ENCODE assay signal across 8 mouse cellular contexts in the genomic region with DNA sequence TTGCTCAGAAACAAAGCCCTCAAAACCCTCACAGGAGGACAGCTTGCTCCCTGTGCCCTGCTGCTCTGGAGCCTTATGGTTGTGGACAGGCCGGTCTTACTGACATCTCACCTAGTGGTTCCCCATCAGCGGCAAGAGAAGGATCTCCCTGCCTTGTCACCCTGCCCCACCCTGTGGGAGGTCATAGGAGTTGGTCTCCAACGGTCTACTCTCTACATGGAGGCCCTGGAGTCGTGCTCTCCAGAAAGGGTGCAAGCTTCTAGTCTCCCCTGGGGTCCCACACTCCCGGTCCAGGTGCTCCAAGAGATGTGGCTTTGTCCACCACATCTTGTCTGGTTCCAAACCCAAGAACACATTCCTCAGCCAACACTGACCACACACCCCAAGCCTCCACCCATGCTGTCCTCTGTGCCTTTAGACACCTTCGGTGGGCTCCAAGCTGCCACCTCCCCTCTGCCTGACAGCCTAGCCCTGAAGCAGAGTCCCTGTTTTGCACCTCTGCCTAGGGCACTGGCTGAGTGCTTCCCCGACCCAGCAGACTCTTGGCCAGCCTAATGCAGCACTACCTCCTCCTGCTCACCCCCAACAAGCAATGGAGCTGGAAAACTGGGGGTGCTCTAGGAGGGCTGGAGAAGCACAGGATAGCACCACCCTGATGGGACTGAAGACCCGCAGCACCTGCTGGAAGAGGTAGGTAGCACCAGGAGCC. TPM values are rescaled to one million over a fixed set of nuclear protein-coding genes. Genes with fewer than 3 reads are reported as not detected.
A peak's percentile ranks its signal among the peaks of the same experiment; 100 is the strongest.
DNase-seq lines count a peak whose midpoint lies in the region; ATAC-seq and TF ChIP-seq lines count a peak whose summit lies in the region.

No protein-coding gene starts in this region.

- peak; percentile 4; the same call in 1 of the 2 replicates for ATAC-seq in kidney, postnatal 0 days (replicated peaks; ENCODE audit: low FRiP score, low read depth)
- ATAC-seq in neural tube, embryonic 11.5 days (ENCODE audit: insufficient read depth, low FRiP score, low TSS enrichment) = peak; percentile 6; the same call in 1 of the 2 replicates

- peak; percentile 27; the same call in 1 of the 2 replicates for TF ChIP-seq CTCF in kidney, postnatal 0 days (IDR thresholded peaks at IDR 0.05; ENCODE audit: low read depth)

- no peaks in the 10 kb centered on the region for H3K27me3 ChIP-seq in kidney, postnatal 0 days (ENCODE audit: insufficient read depth, low read length)
- H3K27me3 ChIP-seq in neural tube, embryonic 11.5 days (ENCODE audit: control insufficient read depth, insufficient read depth, low read length) = no peaks in the 10 kb centered on the region

- 44% methylated on average over 8 of the region's 8 CpGs for WGBS in kidney, postnatal 0 days
- 66% methylated on average over 8 of the region's 8 CpGs for WGBS in neural tube, embryonic 11.5 days

- peak overlapping the region; percentile 96 for H3K4me3 ChIP-seq in kidney, postnatal 0 days (replicated peaks; ENCODE audit: low read depth, low read length)
- H3K4me3 ChIP-seq in neural tube, embryonic 11.5 days (ENCODE audit: low read depth, low read length) = peak overlapping the region; percentile 98

- peaks cover 4% of the 10 kb centered on the region; the same call in 1 of the 2 replicates for H3K36me3 ChIP-seq in kidney, postnatal 0 days (ENCODE audit: insufficient read depth, low read length)
- H3K36me3 ChIP-seq in neural tube, embryonic 11.5 days (ENCODE audit: control insufficient read depth, insufficient read depth, low read length) = peaks cover 2% of the 10 kb centered on the region; the same call in 1 of the 2 replicates

- no peaks in the 10 kb centered on the region for H3K9me3 ChIP-seq in kidney, postnatal 0 days (replicated peaks; ENCODE audit: low read length)
- H3K9me3 ChIP-seq in neural tube, embryonic 11.5 days (ENCODE audit: control insufficient read depth, low read length) = no peaks in the 10 kb centered on the region

- H3K4me1 ChIP-seq in kidney, postnatal 0 days (replicated peaks; ENCODE audit: insufficient read depth, low read length) = peaks cover 24% of the 10 kb centered on the region
- H3K4me1 ChIP-seq in neural tube, embryonic 11.5 days (ENCODE audit: control insufficient read depth, insufficient read depth, low read length) = peaks cover 24% of the 10 kb centered on the region

- DNase-seq in kidney, postnatal 0 days (ENCODE audit: low spot score) = no peak
- DNase-seq in kidney, adult 9 months = no peak
- DNase-seq in c-Kit-positive CD71-positive TER-119-positive erythroid progenitor cells, embryonic 14.5 days (ENCODE audit: low spot score) = peak; percentile 30
- peak; percentile 5 for DNase-seq in induced T-regulatory cell, adult 2 months (ENCODE audit: low read depth)
- no peak for DNase-seq in neural tube, embryonic 11.5 days (ENCODE audit: low spot score)
- DNase-seq in ovary, postnatal 14 days (ENCODE audit: low spot score) = no peak
- DNase-seq in retina, postnatal 1 day = no peak
- DNase-seq in layer of hippocampus, postnatal 10 days (ENCODE audit: low spot score in 2 of 2) = no peak

- peak overlapping the region; percentile 90 for H3K4me2 ChIP-seq in kidney, postnatal 0 days (ENCODE audit: low read length)
- peak overlapping the region; percentile 74 for H3K4me2 ChIP-seq in neural tube, embryonic 11.5 days (ENCODE audit: low read depth)

- no peak overlapping the region for H3K27ac ChIP-seq in kidney, postnatal 0 days
- no peak overlapping the region for H3K27ac ChIP-seq in neural tube, embryonic 11.5 days (ENCODE audit: low read depth, low read length)

- H3K9ac ChIP-seq in kidney, postnatal 0 days (ENCODE audit: low read depth, low read length) = peak overlapping the region; percentile 96
- H3K9ac ChIP-seq in neural tube, embryonic 11.5 days (ENCODE audit: low read length) = peak overlapping the region; percentile 96

RNA-seq across cellular contexts. Expression of a gene that starts 1.6 kb away (rescaled TPM):
- polyA plus RNA-seq in kidney, postnatal 0 days (2015; fragmentation: Nextera tagmentation; extraction: Ambion mirVana) = 16.9 and 17.8 TPM in 2 replicates
- polyA plus RNA-seq in neural tube, embryonic 11.5 days (2014; fragmentation: Nextera tagmentation; extraction: Ambion mirVana) = 32.8 and 38.3 TPM in 2 replicates
- 100 to 1,000 TPM; 159 to 169 TPM for total RNA-seq in layer of hippocampus, postnatal 10 days (2021)

Comparison
In these comparisons a context has a peak if more than half of its experiments do, and no peak if none do; other contexts are left out.
1. DNase-seq: peak in c-Kit-positive CD71-positive TER-119-positive erythroid progenitor cells, embryonic 14.5 days (single experiment) and induced T-regulatory cell, adult 2 months (single experiment); none in kidney, postnatal 0 days (single experiment), kidney, adult 9 months (single experiment), neural tube, embryonic 11.5 days (single experiment), ovary, postnatal 14 days (single experiment), retina, postnatal 1 day (single experiment) and layer of hippocampus, postnatal 10 days (0 of 2).